Mouse (Mus musculus): ENCODE data around the gene Cobll1.

DNA sequence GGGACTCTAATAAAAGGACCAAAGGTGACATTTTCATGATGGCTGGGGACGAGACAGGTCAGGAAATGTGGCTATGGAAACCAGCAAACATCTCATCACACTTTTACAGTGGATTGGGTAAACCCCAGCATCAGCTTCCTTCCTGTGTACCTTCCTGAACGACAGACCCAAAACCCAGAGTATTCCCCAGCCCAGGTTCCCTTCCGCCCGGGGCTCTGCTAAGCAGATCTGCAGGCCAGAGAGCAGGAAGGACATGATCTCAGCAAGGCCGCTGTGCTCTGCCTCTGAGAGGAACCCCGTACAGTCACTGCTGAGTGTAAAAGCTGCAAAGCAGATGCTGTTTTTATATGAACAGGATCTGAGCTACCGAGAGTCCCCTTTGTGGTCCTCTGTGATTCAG, 49.9 kb downstream of the Cobll1 start:
- TF ChIP-seq CTCF (IDR thresholded peaks at IDR 0.05; ENCODE audit: borderline replicate concordance, extremely low read depth, insufficient read depth, insufficient read length) (no peak), POLR2A (IDR thresholded peaks at IDR 0.05; ENCODE audit: borderline replicate concordance, extremely low read depth, insufficient read depth, insufficient read length, poor library complexity, severe bottlenecking) (no peak)
